Mouse (Mus musculus) T-helper 17 cell (primary cell): Measurements from ENCODE around the gene Smpd1.

ENCODE experiments used
- in situ Hi-C, 2 experiments: fragments of 300-600 bp; cut with MboI, MseI; formaldehyde crosslinking; loops; 1 replicate in 1 of 2; 2 replicates in 1 of 2; pipeline ENCODE4 v1.15.1; 2025; ENCODE audit warnings: high pct_unique_total_duplicates in 2 of 2

Gene Smpd1

DNA sequence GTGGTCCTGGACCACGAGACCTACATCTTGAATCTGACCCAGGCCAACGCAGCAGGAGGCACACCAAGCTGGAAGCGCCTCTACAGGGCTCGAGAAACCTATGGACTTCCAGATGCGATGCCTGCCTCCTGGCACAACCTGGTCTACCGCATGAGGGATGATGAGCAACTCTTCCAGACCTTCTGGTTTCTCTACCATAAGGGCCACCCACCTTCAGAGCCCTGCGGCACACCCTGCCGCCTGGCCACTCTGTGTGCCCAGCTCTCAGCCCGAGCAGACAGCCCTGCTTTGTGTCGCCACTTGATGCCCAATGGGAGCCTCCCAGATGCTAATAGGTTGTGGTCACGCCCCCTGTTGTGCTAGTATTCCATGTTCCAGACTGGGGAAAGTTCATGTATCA is 3.5 kb downstream of the Smpd1 start:
- in situ Hi-C loops = loop anchor here in 1 of 2 experiments (10.0 kb wide), 1 partner anchor 77 kb away; the partner anchor contains the start of gene Trim3

DNA sequence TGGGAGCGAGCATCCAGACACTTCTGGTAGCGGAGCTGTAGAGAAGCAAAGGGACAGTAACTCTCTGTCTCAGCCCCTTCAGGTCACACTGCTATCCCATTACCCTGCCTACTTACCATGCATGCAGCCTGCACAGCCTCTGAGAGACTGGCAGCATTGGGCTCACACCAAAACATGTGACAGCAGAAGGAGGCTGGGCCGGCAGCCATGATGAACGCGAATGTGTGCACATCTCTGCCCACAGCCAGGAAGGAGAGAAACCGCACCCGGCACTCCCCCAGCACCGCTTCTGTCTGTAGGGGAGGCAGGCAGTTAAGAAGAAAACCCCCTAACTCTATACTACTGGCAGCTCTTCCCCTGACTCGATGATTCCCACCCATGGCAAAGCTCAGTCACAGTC is 4.9 kb downstream of the Smpd1 start:
- in situ Hi-C loops = loop anchor here in 1 of 2 experiments (10.0 kb wide), 1 partner anchor 76 kb away; the partner anchor contains the start of gene Trim3

DNA sequence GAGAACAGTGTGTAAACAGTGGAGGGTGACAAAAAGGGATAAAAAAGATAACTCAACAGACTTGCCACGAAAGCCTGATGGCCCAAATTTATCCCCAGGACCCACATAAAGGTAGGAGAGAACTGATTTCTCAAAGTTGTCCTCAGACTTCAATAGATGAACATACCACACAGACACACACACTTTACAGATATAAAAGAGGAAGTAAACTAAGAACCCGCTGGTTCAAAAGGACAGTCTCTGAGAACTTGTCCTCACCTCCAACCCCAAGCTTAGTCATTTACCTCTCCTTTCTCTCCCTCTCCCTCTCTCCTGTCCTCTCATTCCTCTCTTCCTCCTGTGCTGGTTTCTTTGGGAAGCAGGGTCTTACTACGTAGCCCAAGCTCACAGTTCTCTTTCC is 8.2 kb downstream of the Smpd1 start:
- in situ Hi-C loops = no loop called here

GRCm38 (mm10) chr7:105563367-105563766 is 9.2 kb downstream of the Smpd1 start:
- in situ Hi-C loops = no loop called here

DNA sequence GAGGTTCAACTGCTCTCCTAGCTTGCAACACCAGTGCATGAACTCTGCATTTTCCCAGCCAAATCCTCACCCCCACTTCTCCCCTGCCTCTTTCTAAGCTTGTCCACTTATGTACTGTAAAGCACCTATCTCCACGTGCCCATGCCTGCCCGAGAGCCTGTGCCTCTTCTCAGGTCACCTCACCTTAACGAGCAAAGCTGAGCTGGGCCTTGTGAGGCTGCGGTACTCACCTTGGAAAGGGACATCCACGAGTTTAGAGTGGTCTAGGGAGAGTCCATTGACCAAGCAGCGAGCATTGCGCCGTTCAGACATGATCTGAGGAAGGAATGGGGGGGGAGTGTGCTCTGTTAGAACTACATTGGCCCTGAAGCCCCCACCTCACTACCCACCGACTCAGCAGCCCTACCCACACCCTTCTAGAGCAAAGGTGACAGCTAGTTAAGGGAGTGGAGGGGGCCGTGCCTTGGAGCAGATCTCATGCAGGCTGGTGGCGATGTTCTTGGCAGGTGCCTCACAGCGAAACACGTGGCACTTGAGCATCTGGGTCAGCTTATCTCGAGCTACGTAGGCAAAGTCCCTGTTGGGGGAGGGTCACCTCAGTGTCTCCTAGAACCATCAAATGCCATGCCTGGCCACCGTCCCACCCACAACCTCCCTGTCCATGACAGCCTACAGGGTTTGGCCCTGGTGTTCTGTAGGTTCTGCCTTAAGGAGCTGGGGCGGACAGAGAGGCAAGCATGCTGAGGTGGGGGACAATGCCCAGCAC is 11.1 kb downstream of the Smpd1 start:
- in situ Hi-C loops = no loop called here

GRCm38 (mm10) chr7:105568583-105568982 is 14.4 kb downstream of the Smpd1 start:
- in situ Hi-C loops = no loop called here

- in situ Hi-C loops = no loop called here
Observed at GRCm38 (mm10) chr7:105568988-105569471, 14.9 kb downstream of the Smpd1 start.

DNA sequence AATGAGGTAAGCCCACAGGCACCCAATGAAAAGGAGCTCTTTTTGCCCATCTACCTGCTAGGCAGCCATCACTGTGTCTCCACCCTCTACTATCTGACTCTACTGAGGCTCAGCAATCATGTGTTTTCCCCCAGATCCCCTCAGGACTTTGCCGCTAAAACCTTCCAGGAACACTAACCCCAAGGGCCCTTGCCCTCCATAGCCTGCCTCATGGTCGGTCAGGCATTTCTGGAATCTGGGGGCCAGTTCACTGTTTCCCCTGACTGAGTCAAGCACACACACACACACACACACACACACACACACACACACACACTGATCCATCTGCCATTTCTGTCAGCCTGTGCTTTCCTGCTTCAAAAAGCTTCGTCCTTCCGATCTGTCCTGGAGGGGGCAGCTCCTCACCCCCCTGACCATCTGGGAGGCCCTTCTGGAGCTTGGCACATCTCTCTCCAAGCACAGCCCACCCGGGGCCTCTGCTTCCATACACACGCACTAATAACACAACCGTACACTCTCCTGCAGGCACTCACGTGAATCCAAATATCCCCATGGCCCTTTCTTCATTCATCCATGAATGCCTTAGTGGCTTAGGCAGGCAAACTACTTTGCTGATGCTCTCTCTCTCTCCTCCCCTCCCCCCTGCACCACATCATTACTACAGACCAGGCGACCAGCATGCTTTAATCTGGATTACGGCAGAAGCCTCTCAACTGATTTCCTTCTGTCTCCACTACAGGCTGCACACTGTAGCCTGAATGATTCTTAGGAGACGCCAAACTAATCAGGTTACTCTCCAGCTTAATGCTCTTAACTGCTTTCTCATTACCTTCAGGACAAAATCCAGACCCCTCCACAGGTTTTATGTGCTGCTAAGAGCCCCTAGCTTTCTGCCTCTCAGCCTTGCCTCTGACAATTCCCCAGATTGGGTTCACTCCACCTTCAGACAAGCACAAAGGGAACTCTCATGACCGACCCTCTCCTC is 15.6 kb downstream of the Smpd1 start:
- in situ Hi-C loops = no loop called here

DNA sequence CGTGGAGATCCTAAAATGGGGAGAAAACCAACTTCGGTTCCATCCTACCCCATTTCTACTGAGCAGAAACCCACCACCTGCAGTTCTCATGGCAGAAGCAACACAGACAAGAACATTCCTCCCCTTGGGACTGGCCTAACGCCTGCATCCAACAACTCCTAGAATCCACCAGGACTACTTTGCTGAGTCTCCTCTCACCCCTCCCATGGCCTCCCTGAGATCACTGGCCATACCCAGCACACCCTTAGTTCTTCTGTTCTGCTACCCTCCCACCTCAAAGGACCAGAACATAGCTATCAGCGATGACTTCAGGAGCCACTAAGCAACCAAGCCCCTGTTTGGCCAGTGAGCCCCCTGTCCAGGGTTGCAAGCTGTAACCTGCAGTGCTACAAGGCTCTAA is 16.6 kb downstream of the Smpd1 start:
- in situ Hi-C loops = no loop called here

DNA sequence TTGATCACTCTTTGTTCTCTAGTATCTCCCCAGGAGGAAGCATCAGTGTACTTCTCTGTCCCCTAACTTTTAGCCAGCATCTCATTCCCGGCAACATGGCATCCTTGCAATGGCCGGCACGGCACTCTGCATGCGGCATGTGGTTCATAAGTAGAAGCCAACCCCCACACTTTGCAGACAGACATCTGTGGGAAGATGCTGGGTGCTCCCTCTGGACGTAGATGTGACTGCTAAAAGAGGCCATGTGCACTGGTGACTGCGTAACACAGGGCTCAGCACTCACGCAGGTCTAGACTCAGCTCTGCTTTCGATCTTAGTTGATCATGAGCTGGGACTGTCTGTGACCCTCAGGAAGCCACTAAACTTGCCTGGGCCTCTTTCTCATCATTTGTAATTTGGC is 18.8 kb downstream of the Smpd1 start:
- in situ Hi-C loops = no loop called here

DNA sequence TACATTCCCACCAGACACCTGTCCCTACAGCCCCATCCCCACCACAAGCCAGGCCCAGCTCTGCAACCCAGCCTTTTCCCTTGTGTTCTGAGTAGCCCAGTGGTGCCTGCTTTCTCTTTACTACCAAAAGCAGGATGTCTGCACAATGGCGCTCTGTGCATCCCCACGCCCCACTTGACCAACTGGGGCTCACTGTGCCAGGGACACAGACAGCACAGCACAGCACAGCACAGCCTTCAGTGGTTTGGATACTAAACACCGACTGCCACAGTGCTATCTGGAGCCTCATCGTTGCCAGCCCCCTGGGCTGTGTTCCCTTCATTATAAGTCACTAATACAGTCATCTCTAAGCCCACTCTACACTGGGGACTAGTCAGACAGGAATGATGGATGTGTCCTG is 20.4 kb downstream of the Smpd1 start:
- in situ Hi-C loops = no loop called here

DNA sequence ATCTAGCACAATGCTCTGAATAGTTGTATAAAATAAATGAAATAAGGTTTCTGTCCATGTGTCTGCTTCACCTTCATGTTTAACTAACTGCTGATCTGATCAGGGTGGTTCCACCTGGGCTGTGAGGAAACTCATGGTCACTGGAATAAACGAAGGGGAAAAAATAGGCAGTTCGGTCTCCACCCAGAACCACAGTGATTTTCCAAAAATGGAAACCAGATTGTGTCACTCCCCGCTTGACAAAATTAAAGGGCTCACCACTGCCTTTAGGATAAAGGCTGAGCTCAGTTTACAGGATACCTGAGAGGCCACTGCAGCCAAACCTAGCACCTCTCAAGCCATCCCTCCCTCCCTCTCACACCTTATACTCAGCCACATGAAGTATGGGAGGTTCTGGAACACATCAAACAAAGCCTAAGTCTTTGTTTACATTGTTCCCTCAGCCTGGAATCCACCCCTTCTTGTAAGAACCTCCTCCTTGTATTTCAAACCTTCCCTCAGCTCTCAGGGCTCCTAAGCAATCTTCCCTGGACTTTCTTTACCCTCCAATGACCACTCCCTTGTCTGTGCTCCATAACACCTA is 22.1 kb downstream of the Smpd1 start:
- in situ Hi-C loops = no loop called here

DNA sequence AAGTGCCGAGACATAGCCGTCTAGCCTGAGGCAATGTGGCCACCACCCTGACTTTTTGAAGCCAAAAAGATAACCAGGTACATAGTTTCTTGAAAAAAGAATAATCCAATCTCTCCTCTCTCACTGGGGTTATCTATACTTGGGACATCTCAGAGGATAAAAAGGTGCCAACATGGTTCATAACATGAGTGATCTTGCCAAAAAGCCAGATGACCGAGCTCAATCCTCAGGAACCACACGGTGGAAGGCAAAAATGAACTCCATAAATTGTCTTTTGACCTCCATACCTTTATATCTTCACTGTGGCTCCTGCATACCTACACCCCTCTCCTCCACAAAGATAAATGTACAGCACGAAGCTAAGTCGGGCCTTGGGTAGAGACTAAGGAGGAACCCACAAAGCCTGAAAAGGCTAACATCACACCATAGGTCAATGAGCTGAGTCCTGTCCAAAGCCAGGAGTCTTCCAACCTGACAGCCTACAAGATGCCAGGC is 23.3 kb downstream of the Smpd1 start:
- in situ Hi-C loops = no loop called here

GRCm38 (mm10) chr7:105578481-105578880 is 24.3 kb downstream of the Smpd1 start:
- in situ Hi-C loops = no loop called here

- in situ Hi-C loops = no loop called here
Observed at GRCm38 (mm10) chr7:105580627-105581089, 26.5 kb downstream of the Smpd1 start.

DNA sequence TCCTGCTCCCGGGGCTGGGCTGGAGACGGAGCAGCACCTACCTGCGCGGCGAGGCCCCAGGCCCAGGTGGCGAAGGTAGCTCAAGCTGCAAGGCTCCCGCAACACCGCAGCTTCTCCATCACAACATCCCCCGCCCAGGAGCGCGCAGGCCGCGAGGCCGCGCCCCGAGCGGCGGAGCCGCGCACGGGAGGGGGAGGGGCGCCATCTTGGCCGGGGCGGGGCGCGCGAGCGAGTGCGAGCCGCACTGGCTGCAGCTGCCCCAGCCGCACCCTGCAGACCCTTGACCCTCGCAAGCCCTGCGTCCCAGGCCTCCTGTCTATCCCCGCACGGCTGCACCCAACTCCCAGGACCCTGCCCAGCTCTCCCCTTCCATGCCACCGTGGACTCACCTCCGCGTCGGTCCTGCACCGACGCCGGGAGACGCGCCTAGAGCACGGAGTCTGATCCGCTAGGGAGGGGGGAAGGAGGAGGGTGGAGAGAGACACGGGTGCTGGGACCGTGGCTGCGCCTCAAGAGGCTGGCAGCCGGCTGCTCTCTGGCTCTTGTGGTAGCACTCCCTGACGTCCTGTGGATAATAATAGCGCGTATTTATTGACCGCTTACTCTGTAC is 27.0 kb downstream of the Smpd1 start, which contains the start of gene Apbb1:
Apbb1 (minus strand) TSS at position 560 of the 610 bp plus-strand sequence.
- in situ Hi-C loops = no loop called here

- in situ Hi-C loops = no loop called here
Observed at GRCm38 (mm10) chr7:105581959-105582358, 27.8 kb downstream of the Smpd1 start.

DNA sequence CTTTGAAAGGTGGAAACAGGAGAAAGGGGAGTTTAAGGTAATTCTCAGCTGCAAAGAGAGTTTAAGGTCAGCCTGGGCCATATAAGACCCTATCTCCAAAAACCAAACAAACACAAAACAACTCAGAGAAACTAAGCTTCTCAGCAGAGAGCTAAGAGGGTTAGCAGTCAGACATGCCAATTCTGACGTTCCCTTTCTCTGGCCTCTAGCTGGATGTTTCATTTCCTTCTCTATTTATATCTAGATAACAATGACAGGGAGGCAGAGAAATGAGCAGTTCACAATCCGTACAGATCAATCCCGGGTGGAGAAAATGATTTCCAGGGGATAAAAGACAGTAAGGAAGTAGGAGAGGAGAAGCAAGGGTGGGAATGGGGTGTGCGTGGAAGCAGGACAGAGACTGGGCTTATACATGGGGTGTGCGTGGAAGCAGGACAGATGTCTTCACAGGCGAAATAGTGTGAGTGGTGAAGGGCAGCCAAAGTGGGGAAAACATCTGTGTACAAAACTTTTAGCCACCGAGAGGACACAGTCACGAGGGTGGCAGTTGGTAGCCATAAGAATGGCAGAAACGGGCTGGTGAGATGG is 34.3 kb downstream of the Smpd1 start:
- in situ Hi-C loops = no loop called here

DNA sequence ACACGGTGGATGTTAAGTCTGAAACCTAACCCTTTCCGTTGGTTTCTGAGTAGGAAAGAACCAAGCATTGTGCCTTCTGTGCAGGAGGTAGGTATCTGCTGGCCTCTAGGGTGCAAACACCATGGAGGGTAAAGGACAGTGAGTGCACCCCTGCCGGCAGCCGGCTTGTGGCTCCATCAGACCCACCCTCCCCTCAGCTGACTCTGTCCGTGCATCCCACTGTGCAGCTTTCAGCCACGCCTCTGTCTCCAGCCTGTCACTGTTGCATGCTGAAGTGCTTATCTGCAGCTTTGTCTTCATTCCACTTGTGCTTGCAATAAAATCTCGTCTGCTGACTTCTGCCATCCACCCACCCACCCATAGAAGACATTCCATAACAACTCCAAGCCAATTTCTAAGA is 35.9 kb downstream of the Smpd1 start:
- in situ Hi-C loops = no loop called here

GRCm38 (mm10) chr7:105602860-105603623 is 48.9 kb downstream of the Smpd1 start:
- in situ Hi-C loops = no loop called here
